Comparison of ENCODE assay signal across 13 mouse cellular contexts in genomic region chr2:72107525-72108180, GRCm38 (mm10).
A peak's percentile ranks its signal among the peaks of the same experiment; 100 is the strongest.
DNase-seq lines count a peak whose midpoint lies in the region; ATAC-seq and TF ChIP-seq lines count a peak whose summit lies in the region.
"Had no signal": no experiment of that assay in that cellular context is flagged by ENCODE, and none has a peak within 500 bp of the region (broad histone marks: within the 10 kb centered on the region; RNA-seq: fewer than 3 reads in every experiment).

No protein-coding gene starts in this region.

- H3K9ac ChIP-seq in forebrain, embryonic 14.5 days (ENCODE audit: low read length) = no peak overlapping the region
- no peak overlapping the region for H3K9ac ChIP-seq in forebrain, embryonic 15.5 days (replicated peaks)
- no peak overlapping the region for H3K9ac ChIP-seq in lung, embryonic 14.5 days
- H3K9ac ChIP-seq in hindbrain, postnatal 0 days (replicated peaks; ENCODE audit: low read length) = 0 out of 2 replicates have a peak overlapping the region, but pooled peaks have one; percentile 13
- H3K9ac ChIP-seq: hindbrain, embryonic 15.5 days; liver, embryonic 12.5 days had no signal

- peaks cover 19% of the 10 kb centered on the region for H3K4me1 ChIP-seq in forebrain, embryonic 14.5 days (ENCODE audit: control insufficient read depth, insufficient read depth, low read length)
- H3K4me1 ChIP-seq in forebrain, embryonic 15.5 days = peaks cover 19% of the 10 kb centered on the region
- peaks cover 6% of the 10 kb centered on the region; the same call in 1 of the 2 replicates for H3K4me1 ChIP-seq in lung, embryonic 14.5 days (ENCODE audit: insufficient read depth)
- H3K4me1 ChIP-seq in hindbrain, postnatal 0 days (ENCODE audit: insufficient read depth, low read length) = 0 out of 2 replicates have a peak, but pooled peaks cover 6% of the 10 kb centered on the region
- H3K4me1 ChIP-seq: liver, embryonic 12.5 days had no signal

- no peak overlapping the region for H3K4me2 ChIP-seq in forebrain, embryonic 14.5 days (ENCODE audit: low read length)
- no peak overlapping the region for H3K4me2 ChIP-seq in forebrain, embryonic 15.5 days (replicated peaks)
- H3K4me2 ChIP-seq in lung, embryonic 14.5 days = no peak overlapping the region
- H3K4me2 ChIP-seq in hindbrain, postnatal 0 days (ENCODE audit: low read depth, low read length) = no peak overlapping the region
- H3K4me2 ChIP-seq: hindbrain, embryonic 15.5 days; liver, embryonic 12.5 days had no signal

- peak; percentile 58 for DNase-seq in forebrain, embryonic 14.5 days (ENCODE audit: low spot score)
- DNase-seq in lung, embryonic 14.5 days = peak; percentile 56
- DNase-seq in lung, postnatal 14 days = no peak
- DNase-seq in NIH3T3 (ENCODE audit: low read depth) = peak; percentile 13
- DNase-seq in hindbrain, postnatal 0 days (ENCODE audit: low spot score) = no peak
- DNase-seq in adrenal gland, adult 18-20 months (ENCODE audit: low spot score in 2 of 2) = no peak
- no peak for DNase-seq in thymus, postnatal 4 days
- DNase-seq: adrenal gland, postnatal 25 days had no signal

- H3K9me3 ChIP-seq in forebrain, embryonic 14.5 days (replicated peaks; ENCODE audit: control insufficient read depth, low read length) = no peaks in the 10 kb centered on the region
- H3K9me3 ChIP-seq in forebrain, embryonic 15.5 days = no peaks in the 10 kb centered on the region
- no peaks in the 10 kb centered on the region for H3K9me3 ChIP-seq in lung, embryonic 14.5 days (ENCODE audit: low read depth, low read length)
- H3K9me3 ChIP-seq in hindbrain, postnatal 0 days (ENCODE audit: low read length) = no peaks in the 10 kb centered on the region
- H3K9me3 ChIP-seq: hindbrain, embryonic 15.5 days; liver, embryonic 12.5 days had no signal

- no peak for TF ChIP-seq CTCF in lung, embryonic 14.5 days (IDR thresholded peaks at IDR 0.05; ENCODE audit: low read depth)
- TF ChIP-seq CTCF in hindbrain, postnatal 0 days (IDR thresholded peaks at IDR 0.05; ENCODE audit: low read depth) = no peak

- no peaks in the 10 kb centered on the region for H3K27me3 ChIP-seq in forebrain, embryonic 14.5 days (replicated peaks; ENCODE audit: control insufficient read depth, insufficient read depth, low read length)
- no peaks in the 10 kb centered on the region for H3K27me3 ChIP-seq in forebrain, embryonic 15.5 days
- no peaks in the 10 kb centered on the region for H3K27me3 ChIP-seq in lung, embryonic 14.5 days (ENCODE audit: insufficient read depth, low read length)
- H3K27me3 ChIP-seq in hindbrain, postnatal 0 days (ENCODE audit: insufficient read depth, low read length) = no peaks in the 10 kb centered on the region
- H3K27me3 ChIP-seq: hindbrain, embryonic 15.5 days; liver, embryonic 12.5 days had no signal

- H3K4me3 ChIP-seq in forebrain, embryonic 14.5 days (ENCODE audit: low read depth, low read length) = no peak overlapping the region
- H3K4me3 ChIP-seq in forebrain, embryonic 15.5 days = no peak overlapping the region
- H3K4me3 ChIP-seq in lung, embryonic 14.5 days (ENCODE audit: low read depth, low read length) = no peak overlapping the region
- H3K4me3 ChIP-seq in hindbrain, postnatal 0 days (ENCODE audit: low read length) = no peak overlapping the region
- H3K4me3 ChIP-seq: erythroblast, embryonic 14.5 days; hindbrain, embryonic 15.5 days; liver, embryonic 12.5 days had no signal

- ATAC-seq in forebrain, embryonic 14.5 days = peak; percentile 71
- no peak for ATAC-seq in forebrain, embryonic 15.5 days (replicated peaks)
- ATAC-seq in lung, embryonic 14.5 days (ENCODE audit: insufficient read depth) = no peak
- no peak for ATAC-seq in hindbrain, postnatal 0 days
- ATAC-seq: CD4-positive, CD25-positive, alpha-beta regulatory T cell, adult 4 months; liver, embryonic 12.5 days had no signal

- 34% methylated on average over 12 of the region's 12 CpGs for WGBS in forebrain, embryonic 14.5 days
- 33% methylated on average over 12 of the region's 12 CpGs for WGBS in forebrain, embryonic 15.5 days
- WGBS in lung, embryonic 14.5 days = 51% methylated on average over 12 of the region's 12 CpGs
- WGBS in hindbrain, postnatal 0 days = 41% methylated on average over 12 of the region's 12 CpGs

- no peaks in the 10 kb centered on the region for H3K36me3 ChIP-seq in forebrain, embryonic 14.5 days (ENCODE audit: control insufficient read depth, insufficient read depth, low read length)
- no peaks in the 10 kb centered on the region for H3K36me3 ChIP-seq in forebrain, embryonic 15.5 days
- H3K36me3 ChIP-seq in lung, embryonic 14.5 days (ENCODE audit: insufficient read depth) = no peaks in the 10 kb centered on the region
- H3K36me3 ChIP-seq in hindbrain, postnatal 0 days (ENCODE audit: insufficient read depth, low read length) = no peaks in the 10 kb centered on the region
- H3K36me3 ChIP-seq: hindbrain, embryonic 15.5 days; liver, embryonic 12.5 days had no signal

- H3K27ac ChIP-seq in forebrain, embryonic 14.5 days (ENCODE audit: low read depth, low read length) = no peak overlapping the region
- no peak overlapping the region for H3K27ac ChIP-seq in forebrain, embryonic 15.5 days (replicated peaks)
- H3K27ac ChIP-seq in lung, embryonic 14.5 days (ENCODE audit: low read depth) = no peak overlapping the region
- H3K27ac ChIP-seq in hindbrain, postnatal 0 days = no peak overlapping the region; the same call in 1 of the 2 replicates
- H3K27ac ChIP-seq: liver, embryonic 12.5 days had no signal

Comparison
In these comparisons a context has a peak if more than half of its experiments do, and no peak if none do; other contexts are left out.
1. DNase-seq: peak in forebrain, embryonic 14.5 days (single experiment), lung, embryonic 14.5 days (single experiment) and NIH3T3 (single experiment); none in lung, postnatal 14 days (single experiment), hindbrain, postnatal 0 days (single experiment), adrenal gland, adult 18-20 months (0 of 2) and thymus, postnatal 4 days (single experiment).